Mouse (Mus musculus) lung, postnatal 0 days (tissue): ENCODE data around the gene Mycbpap. TPM values are rescaled to one million over a fixed set of nuclear protein-coding genes. Genes with fewer than 3 reads are reported as not detected.
A peak's percentile ranks its signal among the peaks of the same experiment; 100 is the strongest.

Experiments used
- ATAC-seq: fragments of 200-750 bp; cut with Nextera tagmentation; 2 replicates; pipeline ENCODE4 v1.8.0; 2017; ENCODE audit warnings: moderate library complexity
- DNase-seq: peaks from one replicate; pipeline ENCODE4 v3.0.0-alpha.2; 2016; ENCODE audit warnings: low spot score
- H3K27ac ChIP-seq: fragments of 300-500 bp; sonication (generic); 2 replicates; pipeline ENCODE4 v1.5.1; 2014; ENCODE audit warnings: antibody characterized with exemption, mild to moderate bottlenecking, low read length, mixed read lengths
- H3K27me3 ChIP-seq: fragments of 300-500 bp; sonication (generic); replicated peaks from 2 replicates; pipeline ENCODE4 v1.6.1; 2014; ENCODE audit warnings: low read length, mixed read lengths; ENCODE audit not compliant: insufficient read depth
- H3K36me3 ChIP-seq: fragments of 300-500 bp; sonication (generic); 2 replicates; pipeline ENCODE4 v1.6.1; 2014; ENCODE audit warnings: low read length, mixed read lengths; ENCODE audit not compliant: insufficient read depth
- H3K4me1 ChIP-seq: fragments of 300-500 bp; sonication (generic); 2 replicates; pipeline ENCODE4 v1.6.1; 2014; ENCODE audit warnings: antibody characterized with exemption, low read depth, low read length, mixed read lengths; ENCODE audit not compliant: insufficient read depth
- H3K4me2 ChIP-seq: fragments of 300-500 bp; sonication (generic); replicated peaks from 2 replicates; pipeline ENCODE4 v1.6.1; 2014; ENCODE audit warnings: low read depth, mild to moderate bottlenecking, low read length, moderate library complexity, mixed read lengths
- H3K4me3 ChIP-seq: fragments of 300-500 bp; sonication (generic); 2 replicates; pipeline ENCODE4 v1.5.1; 2014; ENCODE audit warnings: low read depth, low read length
- H3K9ac ChIP-seq: fragments of 300-500 bp; sonication (generic); replicated peaks from 2 replicates; pipeline ENCODE4 v1.6.1; 2014; ENCODE audit warnings: low read depth, mild to moderate bottlenecking
- H3K9me3 ChIP-seq: fragments of 300-500 bp; sonication (generic); 2 replicates; pipeline ENCODE4 v1.6.1; 2016; ENCODE audit warnings: low read length, mixed read lengths
- CTCF ChIP-seq: IDR thresholded peaks from 2 replicates; pipeline ENCODE4 v1.5.1; 2016; ENCODE audit warnings: antibody characterized with exemption, mild to moderate bottlenecking
- EP300 ChIP-seq: IDR thresholded peaks from 2 replicates; pipeline ENCODE4 v1.6.1; 2016; ENCODE audit warnings: antibody characterized with exemption, mild to moderate bottlenecking, control low read depth
- WGBS: fragments of 180-500 bp; shearing (Covaris S2); extraction: QIAGEN DNeasy Blood & Tissue Kit; methylation state at CpG from one replicate; pipeline ENCODE4 v1.1.7; 2014; 5-methylcytosine and 5-hydroxymethylcytosine counted together
- polyA plus RNA-seq: library from polyadenylated mRNA; unstranded; fragments of >200 nt; fragmentation: Nextera tagmentation; extraction: Ambion mirVana; gene quantifications from 2 replicates; pipeline ENCODE4 v1.2.1, GENCODE M21; 2015

The Mycbpap gene
- polyA plus RNA-seq, 1 experiment from 2014 or later, result 3.1 TPM

DNA sequence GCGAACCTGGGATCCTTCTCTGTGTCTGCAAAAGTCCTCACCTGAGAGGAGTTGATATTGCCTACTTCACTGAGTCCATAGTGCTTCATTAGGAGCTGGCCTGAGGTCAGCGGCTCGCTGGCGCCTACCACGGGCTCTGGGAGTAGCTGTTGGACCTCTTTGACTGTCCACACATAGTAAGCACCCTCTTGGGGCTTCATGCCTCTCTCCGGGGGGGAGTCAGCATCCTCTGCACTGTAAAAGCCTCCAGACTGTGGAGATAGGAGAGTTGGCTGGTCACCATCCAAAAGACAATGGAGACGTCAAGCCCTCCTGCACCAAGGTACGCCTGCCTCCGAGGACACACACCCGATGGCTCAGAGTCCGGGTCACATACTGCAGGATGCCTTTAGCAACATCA lies 38.8 kb downstream of the Mycbpap start:
- H3K9ac ChIP-seq, result no peak overlapping the region
- H3K4me3 ChIP-seq, result no peak overlapping the region
- TF ChIP-seq EP300 (no peak), CTCF (no peak)
- H3K27me3 ChIP-seq, result 0 out of 2 replicates have a peak, but pooled peaks cover 3% of the 10 kb centered on the region
- H3K4me2 ChIP-seq, result no peak overlapping the region
- no peaks in the 10 kb centered on the region for H3K36me3 ChIP-seq
- no peak overlapping the region for H3K27ac ChIP-seq
- WGBS, result 85% methylated on average over 11 of the region's 11 CpGs
- DNase-seq, result no peak
- no peaks in the 10 kb centered on the region for H3K9me3 ChIP-seq
- no peaks in the 10 kb centered on the region for H3K4me1 ChIP-seq
- no peak for ATAC-seq

DNA sequence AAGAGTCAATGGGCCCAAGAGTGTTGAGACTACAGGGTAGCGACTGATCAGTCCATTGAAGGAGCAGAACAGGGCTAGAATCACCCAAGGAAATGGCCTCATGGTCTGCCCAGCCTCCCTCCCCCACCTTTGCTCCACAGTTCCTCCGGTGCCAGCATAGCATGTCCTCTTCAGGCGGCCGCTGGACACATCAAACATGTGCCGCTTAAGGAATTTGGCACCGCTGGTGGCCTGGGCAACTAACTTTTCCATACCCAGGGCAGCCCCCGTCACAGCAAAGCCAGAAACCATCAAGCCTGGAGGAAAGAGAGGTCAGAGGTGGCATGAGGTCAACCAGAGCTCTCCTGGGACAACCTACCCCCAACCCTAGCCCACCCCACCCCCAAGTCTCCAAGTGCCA lies 39.6 kb downstream of the Mycbpap start:
- Histone ChIP-seq H3K4me3 (no peak overlapping the region), H3K4me1 (no peaks in the 10 kb centered on the region), H3K4me2 (no peak overlapping the region), H3K9ac (no peak overlapping the region), H3K36me3 (no peaks in the 10 kb centered on the region), H3K9me3 (no peaks in the 10 kb centered on the region), H3K27me3 (0 out of 2 replicates have a peak, but pooled peaks cover 3% of the 10 kb centered on the region), H3K27ac (no peak overlapping the region)
- TF ChIP-seq EP300 (no peak), CTCF (no peak)
- DNase-seq (no peak), ATAC-seq (no peak)
- 86% methylated on average over 7 of the region's 7 CpGs for WGBS

DNA sequence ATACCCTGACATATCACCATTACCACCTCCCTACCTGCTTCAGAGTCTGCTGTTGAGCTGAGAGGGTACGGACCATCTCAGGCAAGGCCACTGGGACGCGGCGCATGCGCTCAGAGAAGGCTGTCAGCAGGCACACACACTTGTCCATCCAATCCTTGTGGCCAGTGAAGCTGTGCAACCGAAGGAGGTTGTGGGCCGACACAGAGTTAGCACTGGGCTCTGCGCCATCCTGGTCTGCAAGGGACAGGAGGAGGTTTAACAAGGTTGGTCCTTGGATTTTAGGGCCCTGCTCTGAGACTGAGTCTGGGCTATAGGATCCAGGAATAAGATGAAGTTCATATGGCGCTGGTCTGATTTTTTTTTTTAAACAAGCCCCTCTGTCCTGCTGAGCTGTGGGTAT lies 41.2 kb downstream of the Mycbpap start:
- 88% methylated on average over 9 of the region's 9 CpGs for WGBS
- TF ChIP-seq EP300, result no peak
- no peaks in the 10 kb centered on the region for H3K4me1 ChIP-seq
- H3K9me3 ChIP-seq, result no peaks in the 10 kb centered on the region
- H3K4me2 ChIP-seq, result no peak overlapping the region
- H3K27ac ChIP-seq, result no peak overlapping the region
- no peak for DNase-seq
- H3K4me3 ChIP-seq, result no peak overlapping the region
- no peaks in the 10 kb centered on the region for H3K36me3 ChIP-seq
- no peak for ATAC-seq
- no peak overlapping the region for H3K9ac ChIP-seq
- 0 out of 2 replicates have a peak, but pooled peaks cover 6% of the 10 kb centered on the region for H3K27me3 ChIP-seq

DNA sequence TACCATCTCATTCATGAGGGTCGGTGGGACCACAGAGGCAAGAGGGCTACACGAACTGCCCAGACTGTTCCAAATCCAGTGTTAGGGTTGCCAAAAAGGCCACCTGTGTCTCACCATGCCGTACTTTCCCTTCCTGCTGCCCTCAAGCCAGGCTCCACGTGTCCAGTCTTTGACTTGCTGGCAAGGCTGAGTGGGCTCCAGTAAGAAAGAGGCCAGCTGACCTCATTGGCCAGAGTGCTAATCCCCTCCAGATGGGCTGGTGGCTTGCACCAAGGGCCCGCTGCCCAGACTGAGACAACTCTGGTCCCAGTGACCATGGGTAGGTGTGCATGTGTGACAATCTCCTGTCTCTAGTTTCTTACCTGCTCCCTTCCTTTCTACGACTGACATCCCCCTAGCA lies 43.9 kb downstream of the Mycbpap start:
- H3K4me3 ChIP-seq, result no peak overlapping the region
- H3K36me3 ChIP-seq, result no peaks in the 10 kb centered on the region
- H3K27me3 ChIP-seq, result peaks cover 16% of the 10 kb centered on the region
- TF ChIP-seq EP300, result no peak
- no peak for TF ChIP-seq CTCF
- H3K9ac ChIP-seq, result no peak overlapping the region
- WGBS, result 71% methylated on average over 6 of the region's 6 CpGs
- peaks cover 12% of the 10 kb centered on the region for H3K4me1 ChIP-seq
- ATAC-seq (no peak), DNase-seq (no peak)
- H3K4me2 ChIP-seq, result no peak overlapping the region
- H3K27ac ChIP-seq, result no peak overlapping the region
- no peaks in the 10 kb centered on the region for H3K9me3 ChIP-seq

DNA sequence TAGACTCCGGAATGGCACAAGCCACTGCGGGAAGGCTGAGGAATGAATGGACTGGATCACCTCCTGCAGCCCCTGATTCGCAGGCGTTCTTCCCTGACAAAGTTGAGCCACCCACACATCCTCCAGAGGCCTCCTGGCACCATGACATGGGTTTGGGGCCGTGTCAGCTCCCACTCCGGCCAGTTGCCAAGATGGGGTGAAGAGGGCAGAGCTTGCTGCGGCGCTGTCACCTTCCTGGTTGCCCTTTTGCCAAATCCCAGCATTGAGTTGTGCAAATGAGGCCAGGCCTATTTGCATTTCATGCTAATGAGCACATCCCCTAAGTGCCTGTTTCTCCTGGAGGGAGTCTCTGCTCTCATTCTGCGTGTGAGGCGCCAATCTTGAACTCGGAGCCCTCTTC lies 45.8 kb downstream of the Mycbpap start:
- Histone ChIP-seq H3K27me3 (peaks cover 20% of the 10 kb centered on the region), H3K9ac (no peak overlapping the region), H3K4me3 (no peak overlapping the region), H3K36me3 (no peaks in the 10 kb centered on the region), H3K4me2 (no peak overlapping the region), H3K4me1 (peaks cover 12% of the 10 kb centered on the region), H3K9me3 (no peaks in the 10 kb centered on the region), H3K27ac (no peak overlapping the region)
- no peak for ATAC-seq
- TF ChIP-seq CTCF, result no peak
- no peak for TF ChIP-seq EP300
- 19% methylated on average over 11 of the region's 11 CpGs for WGBS
- DNase-seq, result no peak

DNA sequence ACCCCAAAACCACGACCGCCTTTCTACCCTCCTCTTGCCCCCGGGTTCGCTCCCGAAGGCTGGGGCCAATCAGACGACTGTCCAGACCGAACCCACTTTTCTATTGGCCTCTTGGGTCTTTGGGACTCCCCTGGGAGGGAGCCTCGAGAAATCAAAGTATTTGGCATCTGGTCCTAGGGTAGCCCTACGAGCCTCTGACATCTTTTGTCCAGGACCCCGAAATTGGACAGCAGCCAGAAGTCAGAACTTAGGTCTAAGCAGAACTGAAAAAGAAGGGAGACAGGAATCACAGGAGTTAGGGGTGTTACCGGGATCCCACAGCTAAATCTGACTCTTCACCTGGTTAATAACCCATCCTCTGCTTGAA lies 47.0 kb downstream of the Mycbpap start:
- WGBS, result 4% methylated on average over 11 of the region's 11 CpGs

More for the DNA sequence above, 47.0 kb downstream of the Mycbpap start:
- no peaks in the 10 kb centered on the region for H3K9me3 ChIP-seq
- ATAC-seq, result no peak
- H3K9ac ChIP-seq, result no peak overlapping the region
- peak overlapping the region; percentile 85 for H3K4me2 ChIP-seq
- no peak for TF ChIP-seq CTCF
- TF ChIP-seq EP300, result no peak
- peaks cover 20% of the 10 kb centered on the region for H3K27me3 ChIP-seq
- H3K4me3 ChIP-seq, result peak overlapping the region; percentile 53
- DNase-seq, result no peak
- H3K27ac ChIP-seq, result no peak overlapping the region
- H3K36me3 ChIP-seq, result no peaks in the 10 kb centered on the region
- peaks cover 12% of the 10 kb centered on the region for H3K4me1 ChIP-seq
